Mouse (Mus musculus): Measurements from ENCODE around the gene Gm5617. TPM values are rescaled to one million over a fixed set of nuclear protein-coding genes. Genes with fewer than 3 reads are reported as not detected.
"Not testable (repeated sequence)": the region's sequence is repeated elsewhere in the genome, so short reads cannot be mapped to it uniquely, and the experiment has no call there.

Gene Gm5617
- polyA plus RNA-seq, 1 experiment, result 12.4 TPM

GRCm38 (mm10) chr9:48495548-48495932 is 298 bp downstream of the Gm5617 start:
- DNase-seq (ENCODE audit: extremely low spot score in 1 of 2, low spot score in 1 of 2), result peak in 1 of 2 experiments; percentile 24

DNA sequence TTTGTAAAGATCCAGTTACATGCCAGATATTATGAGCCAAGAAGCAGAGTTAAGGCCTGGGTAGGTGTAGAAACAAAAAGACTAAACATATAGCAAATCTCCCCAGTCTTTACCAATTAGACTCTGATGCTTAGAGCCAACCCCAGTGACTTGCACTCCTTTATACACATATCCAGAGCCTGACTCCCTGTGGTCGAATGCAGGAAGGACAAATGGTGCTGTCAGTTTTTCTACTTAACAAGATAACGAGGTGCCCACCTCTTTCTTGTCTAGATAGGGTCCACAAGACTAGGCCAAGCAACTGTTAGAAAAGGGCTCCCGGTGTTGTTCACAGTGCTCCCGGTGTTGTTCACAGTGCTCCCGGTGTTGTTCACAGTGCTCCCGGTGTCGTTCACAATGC is 6.0 kb downstream of the Gm5617 start:
- DNase-seq (ENCODE audit: extremely low spot score in 1 of 2, low spot score in 1 of 2), result no peak

DNA sequence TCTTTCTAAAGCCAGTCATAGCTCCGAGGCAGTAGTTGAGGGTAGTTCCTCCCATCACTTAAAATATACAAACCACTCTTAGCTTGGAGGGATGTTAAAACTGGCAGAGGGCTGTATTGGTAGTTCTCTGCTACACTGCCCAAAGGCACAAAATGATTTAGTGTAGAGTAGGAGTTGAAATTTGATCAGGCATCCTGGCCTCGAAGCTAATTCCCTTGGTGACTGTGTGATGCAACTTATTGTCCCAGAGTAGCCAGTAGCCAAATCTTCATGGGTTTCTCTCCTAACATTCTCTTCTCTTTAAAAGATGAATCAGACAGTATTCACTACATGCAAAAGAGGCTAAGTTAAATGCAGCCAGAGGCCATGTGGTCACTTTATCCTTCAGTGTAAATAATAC is 7.8 kb downstream of the Gm5617 start:
- no peak for DNase-seq (ENCODE audit: extremely low spot score in 1 of 2, low spot score in 1 of 2)

DNA sequence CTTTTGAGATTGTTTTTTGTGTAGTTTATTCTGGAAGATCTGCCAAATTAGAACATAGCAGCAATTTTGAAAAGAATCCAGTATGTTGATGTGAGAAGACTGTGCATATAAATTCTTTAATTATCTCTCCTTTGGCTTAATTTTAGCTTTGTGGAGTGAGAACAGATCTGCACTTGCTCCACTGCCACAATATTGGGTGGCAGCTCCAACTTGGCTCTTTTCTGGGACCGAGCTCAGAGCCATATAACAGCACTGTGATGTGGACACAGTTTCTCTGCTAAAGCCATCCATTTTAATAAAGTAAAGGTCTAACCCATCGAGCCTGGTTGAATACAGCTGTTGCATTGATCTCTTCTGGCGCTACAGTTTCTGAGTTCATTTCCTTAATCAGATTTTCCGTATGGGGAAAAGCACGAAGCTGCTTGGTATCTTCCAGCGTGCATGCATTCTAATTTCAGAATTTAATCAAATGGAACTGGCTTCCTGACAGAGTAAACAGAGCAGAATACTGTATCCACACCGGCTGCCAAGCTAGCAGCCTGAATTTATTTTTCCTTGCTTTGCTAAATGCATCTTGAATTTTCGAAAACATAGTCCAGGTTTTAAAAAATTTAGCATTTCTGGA is 9.6 kb downstream of the Gm5617 start:
- DNase-seq (ENCODE audit: extremely low spot score in 1 of 2, low spot score in 1 of 2), result peak in 1 of 2 experiments; percentile 34

DNA sequence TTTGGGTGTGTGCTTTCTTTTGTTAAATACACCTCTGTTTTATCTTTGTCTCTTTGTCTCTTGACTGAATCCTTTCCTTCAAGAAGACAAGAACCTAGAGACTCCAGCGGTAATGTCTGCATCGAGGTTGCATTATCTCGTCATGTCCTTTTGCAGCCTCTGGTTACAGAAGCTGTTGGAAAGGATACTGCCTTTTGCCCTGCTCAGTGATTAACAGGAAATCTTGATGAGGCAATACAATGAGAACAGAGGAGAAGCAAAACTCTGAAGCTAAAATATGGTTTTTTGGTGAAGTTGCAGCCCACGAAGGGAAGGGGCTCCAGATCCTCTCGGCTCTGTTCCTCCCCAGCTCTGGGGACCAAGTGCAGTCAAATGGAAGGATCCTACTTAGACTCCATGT is 14.9 kb downstream of the Gm5617 start:
- no peak for DNase-seq (ENCODE audit: extremely low spot score in 1 of 2, low spot score in 1 of 2)

GRCm38 (mm10) chr9:48515332-48515731 is 20.1 kb downstream of the Gm5617 start:
- no peak for DNase-seq (ENCODE audit: extremely low spot score in 1 of 2, low spot score in 1 of 2)

GRCm38 (mm10) chr9:48516615-48517371 is 21.6 kb downstream of the Gm5617 start:
- DNase-seq (ENCODE audit: extremely low spot score in 1 of 2, low spot score in 1 of 2), result no peak

DNA sequence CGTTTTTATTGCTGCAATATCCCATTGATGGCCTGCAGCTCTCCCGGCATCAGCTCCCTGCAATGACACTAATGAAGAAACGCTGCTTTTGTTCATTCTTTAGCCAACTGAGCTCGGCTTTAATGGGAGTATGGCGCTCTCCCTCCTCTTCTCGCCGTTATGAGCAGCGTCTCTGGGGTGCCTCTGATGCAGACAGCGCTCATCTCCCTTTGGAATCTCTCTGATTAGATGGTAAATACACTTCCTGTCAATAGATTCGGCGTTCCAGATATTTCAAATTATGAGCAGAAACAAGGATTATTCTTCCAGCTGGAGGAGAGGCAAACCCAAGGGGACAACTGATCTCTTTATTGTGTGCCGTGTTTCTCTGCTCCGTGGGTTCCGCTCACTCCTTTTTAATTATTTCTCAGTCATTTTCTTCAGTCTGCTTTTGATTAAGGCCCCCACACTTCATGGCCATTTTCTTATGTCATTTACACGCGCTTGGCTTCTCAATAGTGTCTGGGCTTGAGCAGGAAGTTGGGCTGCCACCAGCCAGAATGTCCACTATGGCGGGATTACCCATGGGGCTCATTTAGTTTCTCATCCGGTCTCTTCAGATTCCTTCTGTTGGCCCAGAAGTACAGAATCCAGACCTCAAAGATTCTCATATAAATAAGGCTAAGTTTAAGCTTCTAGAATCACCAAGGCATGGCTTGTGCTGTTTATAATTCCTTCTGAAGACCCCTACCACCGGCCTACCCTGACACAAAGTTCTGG is 22.3 kb downstream of the Gm5617 start:
- no peak for DNase-seq (ENCODE audit: extremely low spot score in 1 of 2, low spot score in 1 of 2)

DNA sequence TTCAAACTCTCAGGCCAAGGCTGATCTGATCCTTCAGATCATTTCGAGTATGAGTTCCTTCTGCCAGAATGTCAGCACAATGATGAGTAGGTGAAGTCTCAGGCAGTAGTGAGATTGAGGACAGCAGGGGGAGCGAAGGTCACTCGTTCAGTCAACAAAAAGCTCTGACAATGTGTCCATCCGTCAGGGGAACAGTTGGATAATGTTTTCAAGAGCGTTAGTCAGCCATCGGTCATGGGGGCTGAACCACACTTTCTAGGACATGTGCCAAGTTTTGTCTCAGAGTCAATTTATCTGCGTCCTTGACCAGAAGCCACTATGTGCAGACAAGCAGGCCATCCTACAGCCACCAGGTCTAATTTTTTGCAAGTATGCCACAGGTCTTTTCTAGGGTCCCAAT is 25.2 kb downstream of the Gm5617 start:
- DNase-seq (ENCODE audit: extremely low spot score in 1 of 2, low spot score in 1 of 2), result not testable (repeated sequence)

DNA sequence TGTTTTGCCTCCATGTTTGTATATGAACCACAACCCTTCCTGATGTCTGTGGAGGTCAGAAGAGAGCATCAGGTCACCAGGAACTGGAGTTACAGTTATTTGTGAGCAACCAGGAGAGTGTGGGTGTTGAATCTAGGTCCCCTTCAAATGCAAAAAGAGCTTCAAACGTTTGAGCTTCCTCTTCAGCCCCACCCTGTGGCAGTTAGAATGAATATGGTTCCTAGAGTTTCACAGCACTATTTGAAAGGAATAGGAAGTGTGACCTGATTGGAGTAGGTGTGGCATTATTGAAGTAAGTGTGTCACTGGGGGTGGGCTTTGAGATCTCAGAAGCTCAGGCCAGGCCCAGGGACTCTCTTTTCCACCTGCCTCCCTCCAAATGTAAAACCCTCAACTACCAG is 30.3 kb downstream of the Gm5617 start:
- DNase-seq (ENCODE audit: extremely low spot score in 1 of 2, low spot score in 1 of 2), result no peak

- no peak for DNase-seq (ENCODE audit: extremely low spot score in 1 of 2, low spot score in 1 of 2)
Observed at GRCm38 (mm10) chr9:48526520-48526919, 31.3 kb downstream of the Gm5617 start.

DNA sequence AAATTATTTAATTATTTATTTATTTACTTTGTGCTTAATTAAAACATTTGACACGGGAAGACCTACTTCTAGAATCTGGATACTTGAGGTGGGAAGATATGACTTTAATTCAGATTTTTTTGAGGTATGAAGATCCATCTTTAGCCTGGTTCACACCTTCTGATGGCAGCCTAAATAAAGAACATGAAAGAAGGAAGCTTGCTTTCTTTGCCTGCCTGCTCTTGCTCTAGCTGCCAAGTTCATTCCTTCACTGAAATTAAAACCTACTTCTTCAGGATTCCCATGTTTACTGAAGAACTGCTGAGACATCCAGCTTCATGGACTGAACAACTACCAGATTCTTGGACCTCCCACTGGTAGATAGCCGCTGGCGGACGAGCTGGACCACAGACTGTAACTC is 36.1 kb downstream of the Gm5617 start:
- peak; percentile 14 to 35 for DNase-seq (ENCODE audit: extremely low spot score in 1 of 2, low spot score in 1 of 2)

GRCm38 (mm10) chr9:48532203-48532602 is 37.0 kb downstream of the Gm5617 start:
- no peak for DNase-seq (ENCODE audit: extremely low spot score in 1 of 2, low spot score in 1 of 2)

GRCm38 (mm10) chr9:48532730-48533129 is 37.5 kb downstream of the Gm5617 start:
- no peak for DNase-seq (ENCODE audit: extremely low spot score in 1 of 2, low spot score in 1 of 2)

- DNase-seq (ENCODE audit: extremely low spot score in 1 of 2, low spot score in 1 of 2), result no peak
Observed at GRCm38 (mm10) chr9:48536414-48536813, 41.2 kb downstream of the Gm5617 start.

- DNase-seq (ENCODE audit: extremely low spot score in 1 of 2, low spot score in 1 of 2), result not testable (repeated sequence)
Observed at GRCm38 (mm10) chr9:48537616-48538015, 42.4 kb downstream of the Gm5617 start.

GRCm38 (mm10) chr9:48538044-48538645 is 42.9 kb downstream of the Gm5617 start:
- no peak for DNase-seq (ENCODE audit: extremely low spot score in 1 of 2, low spot score in 1 of 2)

- no peak for DNase-seq (ENCODE audit: extremely low spot score in 1 of 2, low spot score in 1 of 2)
Observed at GRCm38 (mm10) chr9:48538688-48539087, 43.4 kb downstream of the Gm5617 start.

Data from frontal cortex, adult 2 months (tissue).